Mouse (Mus musculus) lung, embryonic 16.5 days (tissue): ENCODE results near the gene Orai3. TPM values are rescaled to one million over a fixed set of nuclear protein-coding genes. Genes with fewer than 3 reads are reported as not detected.
"Not testable (repeated sequence)": the region's sequence is repeated elsewhere in the genome, so short reads cannot be mapped to it uniquely, and the experiment has no call there.

ENCODE experiments used
- ATAC-seq: fragments of 200-750 bp; cut with Nextera tagmentation; 2 replicates; pipeline ENCODE4 v1.8.0; 2017; ENCODE audit warnings: low read depth, mild to moderate bottlenecking, moderate library complexity
- H3K27ac ChIP-seq: fragments of 300-500 bp; sonication (generic); 2 replicates; pipeline ENCODE4 v1.5.1; 2014; ENCODE audit warnings: mild to moderate bottlenecking, control low read depth, low read length
- H3K27me3 ChIP-seq: fragments of 300-500 bp; sonication (generic); 2 replicates; pipeline ENCODE4 v1.6.1; 2014; ENCODE audit warnings: low read depth, low read length, mixed read lengths; ENCODE audit not compliant: control insufficient read depth, insufficient read depth
- H3K36me3 ChIP-seq: fragments of 300-500 bp; sonication (generic); 2 replicates; pipeline ENCODE4 v1.6.1; 2014; ENCODE audit warnings: low read length; ENCODE audit not compliant: control insufficient read depth, insufficient read depth
- H3K4me1 ChIP-seq: fragments of 300-500 bp; sonication (generic); replicated peaks from 2 replicates; pipeline ENCODE4 v1.6.1; 2014; ENCODE audit warnings: low read length, mixed read lengths; ENCODE audit not compliant: control insufficient read depth, insufficient read depth
- H3K4me2 ChIP-seq: fragments of 300-500 bp; sonication (generic); 2 replicates; pipeline ENCODE4 v1.6.1; 2014; ENCODE audit warnings: low read depth, low read length, control low read depth
- H3K4me3 ChIP-seq: fragments of 300-500 bp; sonication (generic); 2 replicates; pipeline ENCODE4 v1.5.1; 2014; ENCODE audit warnings: mild to moderate bottlenecking, low read length, control low read depth
- H3K9ac ChIP-seq: fragments of 300-500 bp; sonication (generic); 2 replicates; pipeline ENCODE4 v1.6.1; 2014; ENCODE audit warnings: low read length, control low read depth
- H3K9me3 ChIP-seq: fragments of 300-500 bp; sonication (generic); 2 replicates; pipeline ENCODE4 v1.6.1; 2016; ENCODE audit warnings: low read length; ENCODE audit not compliant: control insufficient read depth
- WGBS: fragments of 180-500 bp; shearing (Covaris S2); extraction: QIAGEN DNeasy Blood & Tissue Kit; methylation state at CpG from one replicate; pipeline ENCODE4 v1.1.7; 2014; 5-methylcytosine and 5-hydroxymethylcytosine counted together
- polyA plus RNA-seq: library from polyadenylated mRNA; unstranded; fragments of >200 nt; fragmentation: Nextera tagmentation; extraction: Ambion mirVana; gene quantifications from 2 replicates; pipeline ENCODE4 v1.2.1, GENCODE M21; 2015

The Orai3 gene
- polyA plus RNA-seq, 1 experiment from 2014 or later: 29.1 TPM

DNA sequence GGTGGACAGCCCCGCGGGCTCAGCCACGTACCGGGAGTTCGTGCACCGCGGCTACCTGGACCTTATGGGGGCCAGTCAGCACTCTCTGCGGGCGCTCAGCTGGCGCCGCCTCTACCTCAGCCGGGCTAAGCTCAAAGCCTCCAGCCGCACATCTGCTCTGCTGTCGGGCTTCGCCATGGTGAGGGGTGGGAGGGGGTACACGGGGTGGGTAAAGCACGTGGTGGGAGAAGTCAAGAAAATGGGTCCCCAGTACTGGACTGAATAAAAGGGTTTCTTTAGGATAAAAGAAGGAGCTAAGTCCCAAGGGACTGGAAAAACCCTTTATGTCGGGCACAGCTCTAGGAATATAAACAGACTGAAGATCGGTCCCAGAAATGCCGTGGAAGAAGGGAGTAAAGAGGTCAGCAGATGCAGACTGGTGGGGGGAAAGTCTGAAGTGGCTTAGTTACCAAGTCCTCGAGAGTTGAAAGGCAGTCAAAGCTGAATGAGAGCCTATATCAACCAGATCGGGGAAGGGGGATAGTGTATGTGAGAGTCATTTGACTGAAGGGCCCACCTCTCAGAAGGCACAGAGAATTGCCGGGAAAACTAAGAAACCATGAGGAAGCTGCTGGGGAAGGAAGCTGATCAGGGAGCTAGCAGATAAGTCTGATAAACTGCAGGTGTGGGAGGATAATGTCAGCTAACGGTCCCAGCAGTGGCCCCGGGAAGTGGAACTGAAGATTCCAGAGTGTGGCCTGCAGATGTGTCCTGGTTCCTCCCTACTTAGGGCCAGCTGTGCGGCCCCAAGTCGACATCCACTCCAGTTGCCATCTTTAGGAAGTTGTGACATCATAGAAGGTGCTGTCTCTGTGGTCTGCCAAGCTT lies 657 bp downstream of the Orai3 start:
- Histone ChIP-seq H3K36me3 (peaks cover 14% of the 10 kb centered on the region), H3K27me3 (no peaks in the 10 kb centered on the region), H3K4me3 (peak overlapping the region; percentile 81), H3K4me1 (peaks cover 13% of the 10 kb centered on the region), H3K9me3 (no peaks in the 10 kb centered on the region), H3K4me2 (peak overlapping the region; percentile 96), H3K9ac (peak overlapping the region; percentile 92), H3K27ac (peak overlapping the region; percentile 97)
- WGBS: under 1% methylated on average over 27 of the region's 27 CpGs
- peak; percentile 21; the same call in 1 of the 2 replicates for ATAC-seq

DNA sequence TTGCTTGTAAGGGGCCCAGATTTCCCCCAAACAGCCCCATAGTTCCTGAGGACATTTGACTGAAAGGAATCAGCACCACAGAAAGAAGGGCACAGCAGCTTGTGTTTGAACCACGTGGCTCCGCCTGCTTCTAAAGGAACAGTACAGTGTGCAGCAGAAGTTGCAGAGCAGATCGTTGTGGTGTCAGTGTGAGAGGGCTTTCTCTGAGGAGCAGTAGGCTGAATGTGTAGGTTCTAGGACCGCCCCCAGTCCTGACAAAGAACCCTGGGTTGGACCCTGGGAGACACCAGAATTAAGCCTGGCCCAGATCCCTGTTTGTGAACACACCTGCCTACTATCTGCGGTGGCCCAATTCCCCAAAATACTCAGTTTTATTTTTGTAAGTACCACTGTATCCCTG lies 1.6 kb downstream of the Orai3 start:
- peaks cover 18% of the 10 kb centered on the region for H3K4me1 ChIP-seq
- H3K27ac ChIP-seq: no peak overlapping the region
- no peaks in the 10 kb centered on the region for H3K9me3 ChIP-seq
- H3K4me2 ChIP-seq: peak overlapping the region; percentile 96
- no peaks in the 10 kb centered on the region for H3K27me3 ChIP-seq
- WGBS: 65% methylated on average over 5 of the region's 5 CpGs
- H3K9ac ChIP-seq: peak overlapping the region; percentile 92
- peaks cover 11% of the 10 kb centered on the region for H3K36me3 ChIP-seq
- no peak for ATAC-seq
- no peak overlapping the region; the same call in 1 of the 2 replicates for H3K4me3 ChIP-seq

DNA sequence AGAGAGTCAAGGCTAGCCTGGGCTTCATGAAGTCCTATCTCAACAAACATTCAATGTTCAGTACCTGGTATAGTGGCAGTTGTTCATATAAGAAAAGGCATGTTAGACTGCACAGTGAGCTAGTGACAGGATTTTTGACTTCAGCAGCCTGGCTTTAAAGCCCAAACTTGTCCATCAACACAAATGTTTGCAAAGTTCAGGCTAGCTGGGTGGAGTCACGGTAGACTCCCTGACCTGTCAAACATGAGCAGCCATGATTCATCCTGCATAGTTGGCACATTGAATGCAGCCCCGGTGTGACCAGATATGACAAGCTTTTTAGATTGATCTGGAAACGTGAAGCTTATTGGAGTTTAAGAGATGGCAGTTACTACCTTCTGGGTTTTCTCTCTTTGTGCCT lies 2.5 kb downstream of the Orai3 start:
- no peak for ATAC-seq
- peaks cover 7% of the 10 kb centered on the region for H3K36me3 ChIP-seq
- H3K4me2 ChIP-seq: no peak overlapping the region
- no peak overlapping the region for H3K9ac ChIP-seq
- no peaks in the 10 kb centered on the region for H3K27me3 ChIP-seq
- H3K9me3 ChIP-seq: no peaks in the 10 kb centered on the region
- peaks cover 18% of the 10 kb centered on the region for H3K4me1 ChIP-seq
- no peak overlapping the region for H3K27ac ChIP-seq
- no peak overlapping the region for H3K4me3 ChIP-seq
- WGBS: 63% methylated on average over 3 of the region's 3 CpGs

DNA sequence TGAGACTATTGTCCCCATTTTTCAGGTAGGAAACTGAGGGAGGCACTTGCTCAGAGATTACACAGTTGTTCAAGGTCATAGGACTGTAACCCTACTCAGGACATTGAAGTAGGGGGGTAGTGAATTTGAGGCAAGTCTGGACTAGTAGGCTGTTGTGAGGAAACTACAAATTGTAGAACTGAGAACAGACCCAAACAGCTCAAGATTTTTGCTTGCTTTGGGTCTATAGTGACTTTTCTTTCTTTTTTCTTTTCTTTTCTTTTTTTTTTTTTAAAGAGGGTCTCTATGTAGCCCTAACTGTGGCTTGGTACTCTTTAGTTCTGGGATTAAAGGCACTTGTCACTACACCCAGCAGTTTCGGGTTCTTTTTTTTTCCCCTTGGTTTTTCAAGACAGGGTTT lies 2.9 kb downstream of the Orai3 start:
- ATAC-seq: no peak
- Histone ChIP-seq H3K4me3 (no peak overlapping the region), H3K27ac (no peak overlapping the region), H3K4me1 (peaks cover 18% of the 10 kb centered on the region), H3K36me3 (peaks cover 5% of the 10 kb centered on the region), H3K9ac (no peak overlapping the region), H3K4me2 (no peak overlapping the region), H3K27me3 (no peaks in the 10 kb centered on the region), H3K9me3 (no peaks in the 10 kb centered on the region)
- 86% methylated on average over 1 of the region's 1 CpGs for WGBS

DNA sequence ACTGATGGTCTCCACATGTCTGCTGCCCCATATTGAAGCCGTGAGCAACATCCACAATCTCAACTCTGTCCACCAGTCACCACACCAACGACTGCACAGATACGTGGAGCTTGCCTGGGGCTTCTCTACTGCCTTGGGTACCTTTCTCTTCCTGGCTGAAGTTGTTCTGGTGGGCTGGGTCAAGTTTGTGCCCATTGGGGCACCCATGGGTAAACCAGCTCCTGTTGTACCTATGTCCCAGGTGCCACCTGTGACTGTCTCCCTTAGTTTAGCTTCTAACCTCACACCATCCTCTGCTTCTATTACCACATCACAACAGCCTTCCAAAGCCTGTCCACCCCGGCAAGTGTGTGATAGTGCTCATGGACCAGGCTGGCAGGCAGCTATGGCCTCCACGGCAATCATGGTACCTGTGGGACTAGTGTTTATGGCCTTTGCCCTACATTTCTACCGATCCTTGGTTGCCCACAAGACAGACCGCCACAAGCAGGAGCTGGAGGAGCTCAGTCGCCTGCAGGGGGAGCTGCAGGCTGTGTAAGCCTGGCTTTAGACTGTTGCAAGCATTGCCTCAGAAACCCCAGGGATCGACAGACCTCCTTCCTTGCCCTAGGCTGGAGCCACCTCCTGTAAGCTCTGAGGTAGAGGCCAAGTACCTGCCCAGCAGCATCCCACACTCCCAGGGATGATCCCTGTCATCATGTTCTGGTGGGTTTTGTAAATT lies 4.2 kb downstream of the Orai3 start:
- H3K27ac ChIP-seq: no peak overlapping the region
- no peak for ATAC-seq
- no peaks in the 10 kb centered on the region for H3K36me3 ChIP-seq
- H3K4me1 ChIP-seq: peaks cover 22% of the 10 kb centered on the region
- no peak overlapping the region for H3K9ac ChIP-seq
- no peak overlapping the region for H3K4me3 ChIP-seq
- no peaks in the 10 kb centered on the region for H3K9me3 ChIP-seq
- H3K27me3 ChIP-seq: no peaks in the 10 kb centered on the region
- 39% methylated on average over 9 of the region's 9 CpGs for WGBS
- H3K4me2 ChIP-seq: no peak overlapping the region

DNA sequence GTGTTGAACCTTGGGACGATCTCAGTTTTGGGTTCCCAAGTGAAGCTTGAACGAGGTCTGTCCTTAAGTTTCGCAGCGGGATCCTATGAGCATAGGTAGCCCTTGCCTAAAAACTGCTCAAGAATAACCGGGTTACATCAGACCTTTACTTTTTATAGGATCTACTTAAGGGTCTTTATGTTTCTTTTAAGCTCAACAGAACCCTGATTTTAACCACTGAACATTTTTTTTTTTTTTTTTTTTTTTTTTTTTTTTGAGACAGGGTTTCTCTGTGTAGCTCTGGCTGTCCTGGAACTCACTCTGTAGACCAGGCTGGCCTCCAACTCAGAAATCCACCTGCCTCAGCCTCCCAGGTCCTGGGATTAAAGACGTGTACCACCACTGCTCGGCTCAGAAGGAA lies 6.2 kb downstream of the Orai3 start:
- peak overlapping the region; percentile 99; the same call in 1 of the 2 replicates for H3K27ac ChIP-seq

DNA sequence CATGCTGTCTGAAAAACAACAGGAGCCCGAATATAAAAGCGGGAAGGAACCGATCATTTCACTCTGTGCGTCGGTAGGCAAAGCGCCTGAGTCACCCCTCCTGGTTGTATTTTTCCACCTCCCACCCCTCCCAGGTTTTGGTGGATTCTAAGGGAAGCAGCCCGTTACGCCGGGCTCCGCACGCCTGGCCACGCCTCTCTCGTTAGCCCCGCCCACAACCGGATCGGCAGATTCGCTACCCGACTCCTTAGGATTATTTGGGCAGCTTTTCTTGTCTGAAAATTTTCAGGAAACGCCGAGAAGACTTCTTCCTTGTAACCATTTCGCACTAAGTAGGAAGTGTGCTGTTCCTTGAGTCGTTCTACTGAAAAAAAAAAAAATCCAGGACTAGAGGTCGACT lies 6.8 kb downstream of the Orai3 start, which contains the start of gene Setd1a:
TSS of gene Setd1a (plus strand) at position 245 of the 400 bp plus-strand sequence.
- Histone ChIP-seq H3K9me3 (no peaks in the 10 kb centered on the region), H3K9ac (peak within 1 kb of the TSS; percentile 93), H3K27me3 (no peaks in the 10 kb centered on the region), H3K4me3 (peak within 1 kb of the TSS; percentile 87), H3K4me1 (peaks cover 12% of the 10 kb centered on the region), H3K4me2 (peak within 1 kb of the TSS; percentile 79), H3K27ac (peak within 1 kb of the TSS; percentile 99), H3K36me3 (peaks cover 17% of the 10 kb centered on the region)
- peak; percentile 67 for ATAC-seq
- WGBS: under 1% methylated on average over 23 of the region's 23 CpGs

More for the DNA sequence above, 6.2 kb downstream of the Orai3 start:
- Histone ChIP-seq H3K36me3 (peaks cover 11% of the 10 kb centered on the region), H3K4me2 (peak overlapping the region; percentile 79), H3K9ac (peak overlapping the region; percentile 93), H3K4me3 (peak overlapping the region; percentile 87), H3K4me1 (peaks cover 16% of the 10 kb centered on the region)
- H3K9me3 ChIP-seq, H3K27me3 ChIP-seq, ATAC-seq: not testable (repeated sequence)
- 68% methylated on average over 7 of the region's 7 CpGs for WGBS

DNA sequence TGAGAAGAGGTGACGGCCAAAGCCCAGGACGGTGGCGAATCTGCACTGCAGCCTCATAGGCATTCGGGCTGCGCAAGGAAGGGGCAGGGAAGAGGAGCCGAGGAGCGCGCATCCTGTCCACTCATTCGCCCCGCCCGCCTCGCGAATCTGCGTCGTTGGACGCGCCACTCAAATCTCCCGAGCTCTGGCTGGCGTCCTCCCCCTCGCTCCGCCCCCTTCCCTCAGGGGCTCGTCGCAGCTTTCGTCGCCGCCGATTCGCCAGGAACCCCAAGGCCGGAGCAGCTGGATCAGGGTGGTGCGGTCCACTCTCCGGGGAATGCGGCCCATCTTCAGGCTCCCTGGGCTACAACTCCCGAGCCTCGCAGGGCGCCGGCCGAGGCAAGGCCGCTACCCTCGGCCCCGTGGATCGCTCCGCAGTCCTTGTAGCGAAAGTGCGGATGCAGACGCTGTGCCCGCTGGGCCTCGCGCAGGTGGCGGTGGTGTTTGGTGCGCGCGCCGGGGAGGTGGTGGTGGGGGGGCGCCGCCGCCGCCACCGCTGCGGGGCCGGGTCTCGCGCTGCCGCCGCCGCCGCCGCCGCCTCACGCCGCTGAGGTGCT lies 7.4 kb downstream of the Orai3 start:
- Histone ChIP-seq H3K9me3 (no peaks in the 10 kb centered on the region), H3K4me2 (peak overlapping the region; percentile 79), H3K27ac (peak overlapping the region; percentile 99)

More for the DNA sequence above, 7.4 kb downstream of the Orai3 start:
- peaks cover 12% of the 10 kb centered on the region for H3K4me1 ChIP-seq
- under 1% methylated on average over 63 of the region's 70 CpGs for WGBS
- H3K4me3 ChIP-seq: peak overlapping the region; percentile 87
- H3K36me3 ChIP-seq: peaks cover 18% of the 10 kb centered on the region
- ATAC-seq: peak; percentile 95
- no peaks in the 10 kb centered on the region for H3K27me3 ChIP-seq
- peak overlapping the region; percentile 93 for H3K9ac ChIP-seq
